In the genomic region with DNA sequence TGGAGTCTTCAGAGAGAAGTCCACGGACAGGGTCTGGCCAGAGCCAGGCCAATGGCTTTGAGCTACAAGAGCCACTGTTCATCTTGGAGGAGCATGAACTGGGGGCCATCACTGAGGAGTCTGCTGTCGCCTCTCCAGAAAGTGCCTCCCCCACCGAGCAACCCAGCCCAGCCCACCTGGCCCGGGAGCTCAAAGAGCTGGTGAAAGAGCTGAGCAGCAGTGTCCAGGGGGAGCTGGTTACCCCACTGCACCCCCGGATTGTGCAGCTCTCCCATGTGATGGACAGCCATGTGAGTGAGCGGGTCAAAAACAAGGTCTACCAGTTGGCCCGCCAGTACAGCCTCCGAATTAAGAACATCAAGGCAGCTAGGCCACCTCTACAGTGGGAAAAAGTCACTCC, we compare ENCODE assay signal across 35 mouse cellular contexts.
"Had no signal": no experiment of that assay in that cellular context is flagged by ENCODE, and none has a peak within 500 bp of the region (broad histone marks: within the 10 kb centered on the region; RNA-seq: fewer than 3 reads in every experiment).

No protein-coding gene starts in this region.

- H3K4me1 ChIP-seq: hindbrain, embryonic 12.5 days; hindbrain, embryonic 15.5 days had no signal

- H3K9ac ChIP-seq: heart, embryonic 12.5 days; heart, embryonic 13.5 days; heart, embryonic 15.5 days; hindbrain, embryonic 12.5 days; hindbrain, embryonic 13.5 days; hindbrain, embryonic 14.5 days; hindbrain, embryonic 15.5 days; intestine, embryonic 15.5 days; kidney, embryonic 15.5 days had no signal

- ATAC-seq: hindbrain, embryonic 16.5 days; hindbrain, postnatal 0 days; inflammation-experienced regulatory T-cells, adult 6 months; intestine, embryonic 15.5 days; intestine, embryonic 16.5 days; intestine, postnatal 0 days had no signal

- H3K4me3 ChIP-seq: heart, embryonic 12.5 days; heart, embryonic 13.5 days; heart, embryonic 15.5 days; hindbrain, embryonic 10.5 days; hindbrain, embryonic 12.5 days; hindbrain, embryonic 13.5 days; hindbrain, embryonic 15.5 days; intestine, embryonic 15.5 days; kidney, embryonic 15.5 days; layer of hippocampus, adult 2 months; left cerebral cortex, adult 2 months had no signal

- H3K9me3 ChIP-seq: heart, embryonic 12.5 days; heart, embryonic 13.5 days; heart, embryonic 15.5 days; hindbrain, embryonic 10.5 days; hindbrain, embryonic 12.5 days; hindbrain, embryonic 13.5 days; hindbrain, embryonic 15.5 days; intestine, embryonic 15.5 days; kidney, embryonic 15.5 days had no signal

- DNase-seq: heart, postnatal 10 days; heart, postnatal 14 days; heart, postnatal 36 days; heart, postnatal 4 days; kidney, adult 11 months; kidney, adult 18-20 months; kidney, adult 2 months; kidney, adult 8-10 months; kidney, adult 9 months; kidney, postnatal 10 days; kidney, postnatal 14 days; kidney, postnatal 25 days; kidney, postnatal 36 days; kidney, postnatal 4 days; layer of hippocampus, adult 9-11 months; layer of hippocampus, postnatal 36 days had no signal

- H3K27me3 ChIP-seq: heart, embryonic 12.5 days; heart, embryonic 13.5 days; heart, embryonic 15.5 days; hindbrain, embryonic 12.5 days; hindbrain, embryonic 13.5 days; hindbrain, embryonic 15.5 days; intestine, embryonic 15.5 days; kidney, embryonic 15.5 days had no signal

- H3K4me2 ChIP-seq: heart, embryonic 11.5 days; heart, embryonic 12.5 days; heart, embryonic 13.5 days; heart, embryonic 15.5 days; hindbrain, embryonic 12.5 days; hindbrain, embryonic 13.5 days; hindbrain, embryonic 14.5 days; hindbrain, embryonic 15.5 days; intestine, embryonic 15.5 days; kidney, embryonic 15.5 days had no signal

- H3K27ac ChIP-seq: heart, embryonic 13.5 days; heart, embryonic 15.5 days; hindbrain, embryonic 10.5 days; hindbrain, embryonic 12.5 days; hindbrain, embryonic 13.5 days; hindbrain, embryonic 14.5 days; hindbrain, embryonic 15.5 days; hindbrain, postnatal 0 days; intestine, embryonic 15.5 days; kidney, embryonic 15.5 days; kidney, postnatal 0 days; layer of hippocampus, adult 2 months; left cerebral cortex, adult 2 months had no signal

- H3K36me3 ChIP-seq: hindbrain, embryonic 12.5 days; hindbrain, embryonic 13.5 days; hindbrain, embryonic 15.5 days had no signal
